Mouse (Mus musculus): ENCODE results near the gene Zfp869.
"Not testable (repeated sequence)": the region's sequence is repeated elsewhere in the genome, so short reads cannot be mapped to it uniquely, and the experiment has no call there.

The Zfp869 gene

DNA sequence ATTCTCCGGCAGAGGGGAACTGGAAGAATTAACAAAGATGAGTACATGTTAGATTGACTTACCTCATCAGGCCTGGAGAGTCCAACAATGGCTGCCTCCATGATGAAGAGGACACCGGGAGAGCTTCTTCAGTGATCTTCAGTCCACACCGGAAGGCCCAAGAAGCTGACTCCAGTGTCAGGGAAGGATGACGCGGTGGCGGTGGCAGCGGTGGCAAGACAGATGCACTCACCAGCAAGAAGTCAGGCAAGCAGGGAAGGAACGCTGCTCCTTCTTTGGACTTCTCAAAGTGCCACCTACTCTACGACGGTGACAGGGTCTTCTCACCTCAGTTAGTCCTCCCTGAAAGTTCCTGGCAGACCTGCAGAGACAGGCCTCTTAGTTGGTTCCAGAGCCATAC is at the start of gene Zfp869:
Zfp869 (minus strand) TSS at position 101 of the 400 bp plus-strand sequence.
- DNase-seq = not testable (repeated sequence)

- DNase-seq = no peak
Measured at GRCm38 (mm10) chr8:69758316-69758715, 47.8 kb upstream of the Zfp869 start.

- DNase-seq = no peak
Measured at GRCm38 (mm10) chr8:69752437-69752836, 41.9 kb upstream of the Zfp869 start.

DNA sequence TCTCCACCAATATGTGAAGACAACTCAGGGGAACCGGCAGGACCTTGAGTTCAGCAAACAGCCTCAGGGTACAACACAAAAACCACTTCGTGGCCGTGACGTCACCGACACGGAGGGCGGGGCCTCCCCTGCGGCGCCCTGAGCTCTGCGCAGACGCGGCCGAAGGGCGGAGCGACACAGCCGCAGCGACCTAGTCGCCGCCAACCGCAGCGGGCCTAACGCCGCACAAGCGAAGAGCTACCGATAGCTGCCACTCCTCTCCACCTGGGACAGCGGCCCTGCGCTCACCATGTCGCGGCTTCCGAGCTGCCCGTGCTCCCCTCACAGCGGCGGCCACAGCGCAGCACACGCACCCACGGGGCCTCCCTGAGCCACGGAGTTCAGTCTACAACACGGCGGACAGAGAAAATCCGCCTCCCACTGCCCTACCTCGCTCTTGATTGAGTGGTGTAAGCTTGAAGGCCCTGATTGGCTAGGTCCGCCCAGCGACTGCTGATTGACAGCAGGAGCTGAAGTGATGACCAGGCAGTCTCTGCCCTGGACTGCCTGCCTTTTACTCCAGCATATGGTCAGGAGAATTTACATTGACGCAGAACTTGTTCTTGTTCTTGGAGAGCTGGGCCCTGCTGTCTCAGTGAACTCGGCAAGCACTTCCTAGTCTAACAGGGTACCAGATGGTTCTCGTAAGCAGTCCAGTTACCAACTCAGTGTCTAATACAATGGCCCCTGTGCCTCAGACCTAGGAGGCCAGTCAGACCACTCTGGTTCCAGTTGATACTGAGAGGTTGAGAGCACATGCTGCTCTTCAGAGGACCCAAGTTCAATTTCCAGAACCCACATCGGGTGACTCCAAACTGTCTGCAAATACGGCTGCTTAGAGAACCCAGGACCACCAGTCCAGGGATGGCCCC is 39.3 kb upstream of the Zfp869 start, which contains the start of gene Zfp963:
Zfp963 (minus strand) TSS at position 427 of the 911 bp plus-strand sequence.
- peak; percentile 98 for DNase-seq

GRCm38 (mm10) chr8:69741231-69741630 is 30.7 kb upstream of the Zfp869 start:
- no peak for DNase-seq

GRCm38 (mm10) chr8:69740763-69741162 is 30.2 kb upstream of the Zfp869 start:
- no peak for DNase-seq

- DNase-seq = no peak
Measured at GRCm38 (mm10) chr8:69735495-69735894, 25.0 kb upstream of the Zfp869 start.

GRCm38 (mm10) chr8:69717232-69717580 is 6.7 kb upstream of the Zfp869 start:
- no peak for DNase-seq

GRCm38 (mm10) chr8:69716403-69717231 is 6.1 kb upstream of the Zfp869 start:
- peak; percentile 93 to 95 for DNase-seq

GRCm38 (mm10) chr8:69715366-69715765 is 4.8 kb upstream of the Zfp869 start:
- peak in 1 of 2 experiments; percentile 12 for DNase-seq

DNA sequence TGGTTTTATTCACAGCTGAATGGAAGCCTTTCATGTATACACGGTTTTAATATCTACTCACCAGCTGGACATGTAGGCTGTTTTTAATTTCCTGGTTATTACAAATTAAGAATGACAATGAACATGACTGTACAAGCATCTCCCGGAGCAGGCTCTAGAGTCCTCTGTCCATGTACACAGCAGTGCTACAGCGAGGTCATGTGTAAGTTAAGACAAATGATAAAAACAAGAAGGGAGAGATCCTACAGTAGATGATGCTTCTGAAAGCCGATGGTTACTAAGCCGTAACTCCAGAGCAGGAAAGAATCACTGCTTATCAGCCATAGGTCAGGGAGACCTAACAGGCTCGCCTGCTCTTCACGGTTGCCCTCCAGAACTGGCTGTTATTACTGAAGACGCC is 3.0 kb upstream of the Zfp869 start:
- DNase-seq = no peak

GRCm38 (mm10) chr8:69701810-69702209 is 8.7 kb downstream of the Zfp869 start:
- DNase-seq = no peak

DNA sequence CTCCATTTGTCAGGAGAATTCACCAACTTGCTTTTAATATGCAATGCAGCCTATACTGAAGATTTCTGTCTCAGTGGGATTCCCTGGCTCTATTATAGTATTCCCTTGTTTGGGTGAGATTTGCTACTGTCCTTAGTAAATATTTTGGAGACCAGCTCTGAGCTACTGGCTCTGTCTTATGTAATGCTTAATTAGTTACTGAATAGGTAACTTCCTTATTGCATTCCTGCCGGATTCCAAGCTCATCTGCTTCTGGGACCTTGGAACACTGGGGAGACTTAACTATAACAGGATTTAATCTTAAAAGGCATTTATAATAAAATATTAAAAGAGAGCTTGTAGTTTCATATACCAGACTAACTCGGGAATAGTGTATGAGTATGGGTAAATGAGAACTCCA is 45.5 kb downstream of the Zfp869 start:
- DNase-seq = not testable (repeated sequence)

- no peak for DNase-seq
Measured at GRCm38 (mm10) chr8:69661294-69661693, 49.2 kb downstream of the Zfp869 start.
